Mouse (Mus musculus) hindbrain, embryonic 11.5 days (tissue): ENCODE data around the gene Ripor3. TPM values are rescaled to one million over a fixed set of nuclear protein-coding genes. Genes with fewer than 3 reads are reported as not detected.

Source experiments
- ATAC-seq: fragments of 200-750 bp; cut with Nextera tagmentation; 2 replicates; pipeline ENCODE4 v1.8.0; 2017; ENCODE audit warnings: mild to moderate bottlenecking, moderate TSS enrichment, moderate library complexity; ENCODE audit not compliant: low FRiP score
- DNase-seq: peaks from one replicate; pipeline ENCODE4 v3.0.0-alpha.2; 2015; ENCODE audit warnings: low spot score
- H3K27ac ChIP-seq: fragments of 300-500 bp; sonication (generic); 2 replicates; pipeline ENCODE4 v1.5.1; 2014; ENCODE audit warnings: mild to moderate bottlenecking, low read depth, low read length
- H3K27me3 ChIP-seq: fragments of 300-500 bp; sonication (generic); 2 replicates; pipeline ENCODE4 v1.6.1; 2014; ENCODE audit warnings: mild to moderate bottlenecking, low read length, moderate library complexity, mixed read lengths; ENCODE audit not compliant: control insufficient read depth, insufficient read depth
- H3K36me3 ChIP-seq: fragments of 300-500 bp; sonication (generic); 2 replicates; pipeline ENCODE4 v1.6.1; 2014; ENCODE audit warnings: mild to moderate bottlenecking, low read length, moderate library complexity, mixed read lengths; ENCODE audit not compliant: control insufficient read depth, insufficient read depth
- H3K4me1 ChIP-seq: fragments of 300-500 bp; sonication (generic); replicated peaks from 2 replicates; pipeline ENCODE4 v1.6.1; 2014; ENCODE audit warnings: low read length, mixed read lengths; ENCODE audit not compliant: control insufficient read depth, insufficient read depth
- H3K4me2 ChIP-seq: fragments of 300-500 bp; sonication (generic); replicated peaks from 2 replicates; pipeline ENCODE4 v1.6.1; 2014; ENCODE audit warnings: mild to moderate bottlenecking, low read depth, low read length
- H3K4me3 ChIP-seq: fragments of 300-500 bp; sonication (generic); 2 replicates; pipeline ENCODE4 v1.5.1; 2014; ENCODE audit warnings: low read depth, low read length
- H3K9ac ChIP-seq: fragments of 300-500 bp; sonication (generic); 2 replicates; pipeline ENCODE4 v1.6.1; 2014; ENCODE audit warnings: low read depth, low read length
- H3K9me3 ChIP-seq: fragments of 300-500 bp; sonication (generic); 2 replicates; pipeline ENCODE4 v1.6.1; 2016; ENCODE audit warnings: low read length; ENCODE audit not compliant: control insufficient read depth
- WGBS: fragments of 180-500 bp; shearing (Covaris S2); extraction: QIAGEN DNeasy Blood & Tissue Kit; methylation state at CpG from one replicate; pipeline ENCODE4 v1.1.7; 2014; 5-methylcytosine and 5-hydroxymethylcytosine counted together
- polyA plus RNA-seq: library from polyadenylated mRNA; unstranded; fragments of >200 nt; fragmentation: Nextera tagmentation; extraction: Ambion mirVana; gene quantifications from 2 replicates; pipeline ENCODE4 v1.2.1, GENCODE M21; 2014

Gene Ripor3
- polyA plus RNA-seq, 1 experiment from 2014 or later = 0.69 TPM

GRCm38 (mm10) chr2:167972146-167972545 is 38.3 kb downstream of the Ripor3 start:
- DNase-seq = no peak
- no peaks in the 10 kb centered on the region for H3K27me3 ChIP-seq
- ATAC-seq = no peak
- H3K27ac ChIP-seq = no peak overlapping the region
- H3K4me1 ChIP-seq = no peaks in the 10 kb centered on the region
- no peak overlapping the region for H3K4me3 ChIP-seq
- no peaks in the 10 kb centered on the region for H3K9me3 ChIP-seq
- H3K4me2 ChIP-seq = no peak overlapping the region
- 78% methylated on average over 5 of the region's 5 CpGs for WGBS
- H3K36me3 ChIP-seq = peaks cover 10% of the 10 kb centered on the region; the same call in 1 of the 2 replicates
- no peak overlapping the region for H3K9ac ChIP-seq

- no peak overlapping the region for H3K27ac ChIP-seq
- no peak overlapping the region for H3K4me3 ChIP-seq
- H3K36me3 ChIP-seq = peaks cover 5% of the 10 kb centered on the region; the same call in 1 of the 2 replicates
- DNase-seq (no peak), ATAC-seq (no peak)
- H3K4me2 ChIP-seq = no peak overlapping the region
- 92% methylated on average over 10 of the region's 10 CpGs for WGBS
- no peaks in the 10 kb centered on the region for H3K4me1 ChIP-seq
- H3K9ac ChIP-seq = no peak overlapping the region
- H3K27me3 ChIP-seq = no peaks in the 10 kb centered on the region
- H3K9me3 ChIP-seq = no peaks in the 10 kb centered on the region
These were observed 40.4 kb downstream of the Ripor3 start for GRCm38 (mm10) chr2:167969851-167970541.

GRCm38 (mm10) chr2:167968504-167968903 is 41.9 kb downstream of the Ripor3 start:
- Histone ChIP-seq H3K36me3 (peaks cover 5% of the 10 kb centered on the region; the same call in 1 of the 2 replicates), H3K27ac (no peak overlapping the region), H3K4me3 (no peak overlapping the region), H3K9me3 (no peaks in the 10 kb centered on the region), H3K9ac (no peak overlapping the region), H3K27me3 (no peaks in the 10 kb centered on the region), H3K4me1 (no peaks in the 10 kb centered on the region), H3K4me2 (no peak overlapping the region)
- 97% methylated on average over 7 of the region's 7 CpGs for WGBS
- ATAC-seq (no peak), DNase-seq (no peak)

- H3K27ac ChIP-seq = no peak overlapping the region
- no peak overlapping the region for H3K4me2 ChIP-seq
- 95% methylated on average over 3 of the region's 3 CpGs for whole genome bisulfite sequencing
- H3K4me1 ChIP-seq = no peaks in the 10 kb centered on the region
- no peak overlapping the region; the same call in 1 of the 2 replicates for H3K9ac ChIP-seq
- no peak overlapping the region for H3K4me3 ChIP-seq
- H3K27me3 ChIP-seq = no peaks in the 10 kb centered on the region
- ATAC-seq = no peak
- DNase-seq = no peak
- H3K36me3 ChIP-seq = peaks cover 5% of the 10 kb centered on the region; the same call in 1 of the 2 replicates
- no peaks in the 10 kb centered on the region for H3K9me3 ChIP-seq
These were observed 44.5 kb downstream of the Ripor3 start for GRCm38 (mm10) chr2:167965911-167966310.

- no peak for ATAC-seq
- Histone ChIP-seq H3K9me3 (no peaks in the 10 kb centered on the region), H3K4me2 (no peak overlapping the region), H3K4me3 (no peak overlapping the region), H3K27ac (no peak overlapping the region), H3K36me3 (peaks cover 5% of the 10 kb centered on the region; the same call in 1 of the 2 replicates), H3K4me1 (no peaks in the 10 kb centered on the region), H3K9ac (no peak overlapping the region), H3K27me3 (no peaks in the 10 kb centered on the region)
- WGBS = 96% methylated on average over 9 of the region's 9 CpGs
- no peak for DNase-seq
These were observed 46.1 kb downstream of the Ripor3 start for GRCm38 (mm10) chr2:167964320-167964719.

- Histone ChIP-seq H3K9ac (no peak overlapping the region), H3K27me3 (no peaks in the 10 kb centered on the region), H3K4me2 (no peak overlapping the region), H3K36me3 (peaks cover 5% of the 10 kb centered on the region; the same call in 1 of the 2 replicates), H3K9me3 (no peaks in the 10 kb centered on the region), H3K27ac (no peak overlapping the region), H3K4me3 (no peak overlapping the region), H3K4me1 (no peaks in the 10 kb centered on the region; the same call in 1 of the 2 replicates)
- ATAC-seq (no peak), DNase-seq (no peak)
- WGBS = 95% methylated on average over 9 of the region's 9 CpGs
These were observed 46.6 kb downstream of the Ripor3 start for GRCm38 (mm10) chr2:167963778-167964300.

- 94% methylated on average over 4 of the region's 4 CpGs for WGBS
- ATAC-seq (no peak), DNase-seq (no peak)
- H3K36me3 ChIP-seq = no peaks in the 10 kb centered on the region; the same call in 1 of the 2 replicates
- H3K27me3 ChIP-seq = no peaks in the 10 kb centered on the region
- no peak overlapping the region for H3K9ac ChIP-seq
- H3K4me1 ChIP-seq = no peaks in the 10 kb centered on the region; the same call in 1 of the 2 replicates
- H3K4me3 ChIP-seq = no peak overlapping the region
- H3K9me3 ChIP-seq = no peaks in the 10 kb centered on the region
- H3K4me2 ChIP-seq = no peak overlapping the region
- no peak overlapping the region for H3K27ac ChIP-seq
These were observed 47.2 kb downstream of the Ripor3 start for GRCm38 (mm10) chr2:167963176-167963575.

GRCm38 (mm10) chr2:167962347-167962746 is 48.1 kb downstream of the Ripor3 start:
- Histone ChIP-seq H3K27me3 (no peaks in the 10 kb centered on the region), H3K36me3 (no peaks in the 10 kb centered on the region), H3K9me3 (no peaks in the 10 kb centered on the region), H3K9ac (no peak overlapping the region), H3K4me3 (no peak overlapping the region), H3K27ac (no peak overlapping the region), H3K4me1 (no peaks in the 10 kb centered on the region; the same call in 1 of the 2 replicates), H3K4me2 (no peak overlapping the region)
- ATAC-seq (no peak), DNase-seq (no peak)
- WGBS = 93% methylated on average over 6 of the region's 6 CpGs

GRCm38 (mm10) chr2:167960584-167960983 is 49.8 kb downstream of the Ripor3 start:
- WGBS = 87% methylated on average over 8 of the region's 8 CpGs

More at GRCm38 (mm10) chr2:167960584-167960983, 49.8 kb downstream of the Ripor3 start:
- no peaks in the 10 kb centered on the region for H3K27me3 ChIP-seq
- H3K4me1 ChIP-seq = no peaks in the 10 kb centered on the region; the same call in 1 of the 2 replicates
- H3K9ac ChIP-seq = no peak overlapping the region
- H3K36me3 ChIP-seq = no peaks in the 10 kb centered on the region
- H3K4me2 ChIP-seq = no peak overlapping the region
- DNase-seq = no peak
- H3K9me3 ChIP-seq = no peaks in the 10 kb centered on the region
- no peak for ATAC-seq
- H3K4me3 ChIP-seq = no peak overlapping the region
- H3K27ac ChIP-seq = no peak overlapping the region
